Mouse (Mus musculus) thymus, adult 18-20 months (tissue): ENCODE results near the gene Adgrl2.

ENCODE experiments used
- DNase-seq, 2 experiments: peaks; one replicate each; pipeline ENCODE4 v3.0.0; 2022; ENCODE audit warnings: mixed read lengths in 2 of 2

Adgrl2 gene

DNA sequence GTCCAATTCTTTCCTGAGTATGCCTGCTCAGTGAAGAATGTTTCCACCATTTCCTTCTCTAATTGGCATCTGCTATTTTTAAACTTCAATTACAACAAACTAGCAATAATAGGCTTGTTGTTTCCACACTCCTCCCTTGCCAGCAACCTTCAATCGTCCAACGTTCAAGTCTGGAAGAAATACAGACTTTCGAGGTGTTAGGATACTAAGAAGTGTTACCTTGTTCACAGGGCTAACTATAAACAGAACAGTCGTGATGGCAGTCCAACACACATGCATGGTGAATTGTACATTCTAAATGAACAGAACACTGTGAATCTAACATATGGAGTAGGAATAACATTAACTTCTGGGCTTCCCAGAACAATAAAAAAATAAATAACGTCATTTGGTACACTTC, 117.8 kb downstream of the Adgrl2 start:
- DNase-seq: no peak

DNA sequence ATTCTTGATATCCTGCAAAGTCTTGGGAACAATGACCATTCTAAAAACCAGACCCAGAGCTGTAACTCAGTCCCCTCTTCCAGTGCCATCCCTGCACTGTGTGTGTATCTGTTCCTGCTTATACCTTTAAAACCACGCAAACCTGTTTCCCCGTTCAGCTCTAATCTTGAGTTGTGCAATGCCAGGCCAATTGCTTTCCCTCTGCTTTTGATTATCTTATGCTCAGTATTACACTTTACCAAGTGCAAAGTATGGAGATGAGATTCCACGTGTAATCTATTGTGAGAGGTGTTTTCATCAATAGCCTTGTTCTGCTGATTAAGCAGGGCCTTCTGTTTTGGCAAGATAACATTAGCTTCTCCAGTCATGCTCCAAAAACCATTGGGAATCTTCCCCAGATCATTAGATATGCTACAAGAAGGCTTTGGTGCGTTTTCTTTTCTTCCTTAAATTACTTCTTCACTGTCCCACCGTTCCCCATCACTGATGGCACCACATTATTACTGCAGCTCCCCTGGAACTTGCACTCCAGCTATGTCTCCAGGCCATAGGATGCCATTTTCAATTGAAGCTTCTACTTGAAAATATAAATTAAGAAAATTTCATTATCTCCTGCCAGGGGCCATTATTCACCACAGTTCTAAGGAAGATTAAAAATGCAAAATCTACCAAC, 118.4 kb downstream of the Adgrl2 start:
- DNase-seq: no peak

DNA sequence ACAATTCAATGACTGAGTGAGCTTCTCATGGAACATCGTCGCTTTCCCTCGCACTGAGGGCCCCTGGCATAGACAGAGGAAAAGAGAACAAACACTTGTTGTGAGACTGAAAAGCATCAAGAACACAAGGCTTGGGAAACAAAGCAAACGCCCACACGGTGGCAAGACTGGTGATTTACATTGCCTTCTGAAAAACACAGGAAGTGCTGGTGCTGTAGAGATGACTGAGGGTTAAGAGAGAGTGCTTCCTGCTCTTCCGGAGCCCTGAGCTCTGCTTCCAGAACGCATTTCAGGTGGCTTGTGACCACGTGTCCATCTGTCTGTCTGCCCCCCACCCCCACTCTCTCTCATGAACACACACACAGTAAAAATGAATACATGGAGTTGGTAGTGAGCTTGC, 122.7 kb downstream of the Adgrl2 start:
- no peak for DNase-seq

DNA sequence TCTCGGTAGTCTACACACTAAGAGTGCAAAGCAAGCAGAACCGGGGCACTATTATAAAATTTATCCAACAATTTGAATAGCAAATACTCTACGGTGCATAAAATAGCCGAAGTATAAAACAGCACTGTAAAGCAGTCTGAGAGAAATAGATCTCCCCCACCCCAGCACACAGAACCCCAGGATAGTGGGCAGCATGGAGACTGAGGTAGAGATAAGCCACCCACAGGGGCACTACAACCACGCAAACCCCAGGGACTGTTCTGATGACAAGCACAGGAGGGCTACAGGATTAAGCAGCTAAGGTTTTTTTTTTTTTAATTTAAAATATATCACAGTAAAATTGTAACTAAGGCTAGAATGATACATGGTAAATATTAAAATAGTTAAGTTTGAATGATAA, 123.7 kb downstream of the Adgrl2 start:
- DNase-seq: no peak

DNA sequence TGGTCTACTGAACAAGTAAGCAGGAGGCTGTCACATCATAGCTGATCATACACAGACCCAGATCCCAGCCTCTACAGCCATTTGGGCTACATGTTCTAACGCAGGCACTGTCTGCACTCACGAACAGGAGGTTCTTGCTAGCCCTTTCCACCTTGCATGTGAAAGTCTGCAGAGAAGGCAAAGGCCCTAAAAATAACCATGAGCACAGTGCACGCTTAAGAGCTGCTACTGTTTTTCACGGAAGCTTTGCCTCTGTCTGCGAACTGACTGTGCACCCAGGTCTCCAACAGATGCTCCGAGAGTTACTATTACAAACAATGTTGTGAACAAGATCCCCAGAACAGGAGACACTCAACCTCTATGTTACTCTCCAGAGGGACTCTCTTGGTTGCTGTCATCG, 124.3 kb downstream of the Adgrl2 start:
- DNase-seq: no peak

DNA sequence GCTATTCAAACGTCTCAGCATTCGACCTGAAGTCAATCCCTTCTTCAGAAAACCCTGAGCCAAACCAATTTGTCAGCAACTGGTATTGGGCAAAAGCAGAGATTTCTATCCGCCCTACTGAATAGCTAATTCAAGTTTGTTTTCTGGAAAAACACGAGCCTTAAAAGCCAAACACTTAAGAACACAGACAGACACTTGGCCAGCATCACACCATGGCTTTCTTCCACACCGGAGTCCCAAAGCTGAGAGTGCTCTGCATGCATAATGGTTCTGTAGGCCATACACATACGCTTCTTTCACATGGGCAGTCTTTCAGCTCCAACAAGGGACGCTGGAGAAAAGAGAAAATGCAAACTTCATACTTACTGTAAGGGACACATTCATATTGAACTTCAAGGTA, 125.1 kb downstream of the Adgrl2 start:
- no peak for DNase-seq

DNA sequence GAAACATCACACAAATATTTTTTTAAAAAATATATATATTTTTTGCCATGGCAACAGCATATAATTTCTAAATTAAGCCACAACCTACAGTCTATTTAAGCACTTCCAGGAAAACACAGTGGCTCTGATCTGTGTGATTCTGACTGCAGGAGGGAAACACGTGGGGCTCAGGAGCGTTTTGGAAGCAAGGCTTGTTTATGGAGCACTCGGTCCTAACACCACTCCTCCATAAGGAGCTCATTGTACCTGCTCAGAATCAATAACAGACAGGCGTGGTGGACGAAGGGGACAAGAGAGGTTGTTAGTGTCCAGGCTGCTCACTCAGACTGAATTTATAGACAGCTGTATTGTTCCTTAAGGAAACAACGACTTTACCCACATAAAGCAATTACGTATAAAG, 128.5 kb downstream of the Adgrl2 start:
- no peak for DNase-seq

DNA sequence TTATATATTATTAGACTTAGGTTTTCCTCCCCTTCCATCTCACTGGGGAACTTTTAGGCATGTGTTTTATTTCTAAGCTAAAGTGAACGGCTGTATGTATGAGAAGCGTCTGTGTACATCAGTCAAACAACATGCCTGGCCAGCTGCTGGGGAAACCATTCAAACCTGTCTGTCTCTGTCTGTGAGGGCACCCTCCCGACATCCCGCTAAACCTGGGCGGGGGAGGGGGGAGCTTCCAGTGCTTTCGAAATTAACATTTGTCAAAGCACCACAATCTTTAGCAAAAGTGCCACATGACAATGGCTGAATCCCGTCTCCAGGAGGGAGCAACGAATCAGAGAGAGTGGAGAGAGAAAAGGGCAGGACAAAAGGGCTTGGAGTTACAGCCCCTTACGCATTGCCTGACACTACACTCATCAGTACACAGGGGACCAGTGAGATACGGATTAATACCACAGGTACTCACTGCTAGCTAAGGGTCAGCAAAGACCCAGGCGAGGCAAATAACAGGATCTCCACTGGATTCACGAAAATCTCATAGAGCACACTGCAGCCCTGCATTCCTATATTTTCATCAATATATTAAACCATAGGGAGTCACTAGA, 135.9 kb downstream of the Adgrl2 start:
- DNase-seq: no peak

DNA sequence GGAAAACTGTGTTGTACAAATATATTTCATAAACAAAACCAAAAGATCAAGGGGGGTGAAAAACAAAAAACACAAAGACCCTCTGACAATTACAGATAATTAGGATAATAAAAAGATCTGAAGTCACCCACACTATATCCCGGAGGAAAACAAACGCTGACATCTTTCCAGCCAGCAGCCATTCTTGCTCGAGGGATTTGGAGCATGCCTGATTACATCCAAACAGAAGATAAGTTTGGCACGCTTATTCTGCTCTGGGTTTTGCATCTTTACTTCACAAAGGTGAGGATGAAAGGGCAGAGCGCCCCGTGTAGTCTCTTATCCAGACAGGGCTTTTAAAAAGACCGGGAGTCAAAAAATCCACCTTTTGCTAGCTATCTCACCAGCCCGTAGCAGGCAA, 137.0 kb downstream of the Adgrl2 start:
- no peak for DNase-seq

DNA sequence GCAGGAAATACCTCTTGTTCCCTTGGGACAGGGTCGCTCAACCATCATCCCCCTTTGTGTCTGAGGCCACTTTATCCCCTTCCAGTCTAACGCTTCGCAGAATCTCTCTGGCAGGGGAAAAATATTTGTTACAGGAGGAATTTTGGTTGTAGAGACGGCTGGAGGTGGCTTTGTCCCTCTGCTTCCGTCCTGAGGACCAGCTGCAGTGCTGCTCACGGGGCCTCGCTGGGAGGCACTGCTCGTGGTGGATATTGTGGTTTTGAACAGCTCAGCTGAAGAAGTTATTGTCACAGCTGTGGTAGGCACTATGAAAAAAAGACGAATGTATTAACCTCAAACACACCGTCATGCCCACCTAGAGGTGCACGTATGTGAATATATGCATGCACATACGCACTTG, 137.8 kb downstream of the Adgrl2 start:
- peak; percentile 18 to 34 for DNase-seq

DNA sequence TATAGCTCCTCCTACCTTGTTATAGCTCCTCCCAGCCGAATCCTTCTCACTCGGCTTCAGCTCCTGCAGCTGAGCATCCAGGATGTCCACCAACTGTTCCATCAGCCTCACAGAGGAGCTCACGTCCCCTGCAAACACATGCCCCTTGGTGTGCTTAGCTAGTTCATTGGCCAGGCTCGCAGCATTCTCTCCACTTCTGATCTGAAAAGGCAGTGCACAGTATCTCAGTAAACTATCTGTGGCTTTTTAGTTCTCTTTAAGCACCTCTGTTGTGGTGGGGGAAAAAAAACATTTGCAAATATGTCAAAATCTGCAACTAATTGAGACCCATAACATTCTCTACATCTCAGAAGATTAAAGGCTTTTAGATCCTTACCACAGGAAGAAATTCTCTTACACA, 139.5 kb downstream of the Adgrl2 start:
- DNase-seq: peak in 1 of 2 experiments; percentile 10

DNA sequence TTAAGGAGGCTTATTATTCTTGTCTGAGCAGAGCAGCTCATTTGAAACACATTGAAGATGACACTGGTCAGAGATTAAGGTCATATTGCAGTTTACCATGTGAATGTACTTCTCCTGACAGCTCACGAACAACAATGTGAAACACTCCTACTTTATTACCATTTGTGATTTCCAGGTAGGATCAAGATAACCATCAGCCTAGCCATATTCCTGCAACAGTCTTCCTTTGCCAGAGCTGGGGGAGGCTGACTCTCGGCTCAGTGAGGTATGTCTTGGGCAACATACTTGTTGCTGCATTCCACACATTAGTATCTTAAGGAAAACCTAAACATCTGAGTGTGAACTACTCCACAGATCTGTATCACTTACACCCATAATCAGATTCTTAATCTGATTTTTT, 142.0 kb downstream of the Adgrl2 start:
- no peak for DNase-seq

DNA sequence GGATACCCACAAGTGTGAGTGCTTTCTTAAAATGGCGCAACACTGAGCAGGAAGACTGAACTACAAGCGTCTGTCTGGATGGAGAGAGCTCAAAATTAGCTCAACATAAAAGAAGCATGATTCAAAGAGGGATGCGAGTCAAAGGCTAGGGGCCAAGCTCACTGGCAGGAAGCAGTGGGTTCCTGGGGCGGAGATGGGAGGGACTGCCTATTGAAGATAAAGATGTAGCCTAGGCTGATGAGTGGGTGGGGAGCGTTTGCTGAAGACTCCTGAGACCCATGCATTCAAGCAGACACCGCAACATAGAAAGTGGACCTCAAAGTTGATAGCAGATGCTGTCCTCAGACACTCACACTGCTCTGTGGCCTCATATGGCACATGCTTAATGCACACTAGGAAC, 146.2 kb downstream of the Adgrl2 start:
- DNase-seq: no peak

DNA sequence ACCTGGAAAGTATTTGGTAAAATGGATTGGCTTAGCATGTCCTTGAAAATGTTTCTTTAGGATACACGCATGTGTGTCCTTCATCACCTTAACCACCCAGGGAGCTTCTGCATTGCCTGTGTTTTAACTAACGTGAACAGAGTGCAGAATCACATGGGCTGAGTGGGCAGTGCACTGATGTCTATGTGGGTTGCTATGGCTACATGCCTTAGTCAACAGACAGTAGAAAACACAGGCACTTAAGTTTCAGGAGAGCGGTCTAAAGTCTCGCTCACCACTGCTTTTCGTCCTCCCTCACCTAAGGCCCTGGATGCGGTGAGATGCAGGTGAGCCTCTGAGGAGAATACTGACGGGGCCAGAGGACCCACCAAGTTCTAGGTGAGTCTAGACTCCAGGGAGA, 147.8 kb downstream of the Adgrl2 start:
- DNase-seq: no peak

DNA sequence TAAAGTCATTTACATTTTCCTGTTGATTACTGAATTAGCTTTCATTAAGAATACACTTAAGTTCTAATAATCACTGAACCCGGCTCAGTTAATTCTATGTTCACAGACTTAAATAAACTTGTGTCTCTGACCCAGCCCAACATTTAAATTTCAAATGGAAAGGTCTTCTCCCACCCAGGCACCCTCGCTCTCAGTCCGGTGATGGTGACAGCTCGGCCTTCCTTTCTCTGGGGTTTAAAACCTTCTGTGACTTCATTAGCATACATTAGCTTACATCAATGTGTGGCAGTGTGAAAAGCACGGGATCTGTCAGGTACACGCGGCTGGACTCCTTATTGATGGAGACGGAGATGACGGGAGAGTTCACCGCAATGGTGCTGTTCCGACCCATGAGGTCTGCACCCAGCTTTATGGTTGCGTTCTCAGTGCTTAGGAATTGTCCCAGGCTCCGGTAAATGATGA, 151.5 kb downstream of the Adgrl2 start:
- no peak for DNase-seq

DNA sequence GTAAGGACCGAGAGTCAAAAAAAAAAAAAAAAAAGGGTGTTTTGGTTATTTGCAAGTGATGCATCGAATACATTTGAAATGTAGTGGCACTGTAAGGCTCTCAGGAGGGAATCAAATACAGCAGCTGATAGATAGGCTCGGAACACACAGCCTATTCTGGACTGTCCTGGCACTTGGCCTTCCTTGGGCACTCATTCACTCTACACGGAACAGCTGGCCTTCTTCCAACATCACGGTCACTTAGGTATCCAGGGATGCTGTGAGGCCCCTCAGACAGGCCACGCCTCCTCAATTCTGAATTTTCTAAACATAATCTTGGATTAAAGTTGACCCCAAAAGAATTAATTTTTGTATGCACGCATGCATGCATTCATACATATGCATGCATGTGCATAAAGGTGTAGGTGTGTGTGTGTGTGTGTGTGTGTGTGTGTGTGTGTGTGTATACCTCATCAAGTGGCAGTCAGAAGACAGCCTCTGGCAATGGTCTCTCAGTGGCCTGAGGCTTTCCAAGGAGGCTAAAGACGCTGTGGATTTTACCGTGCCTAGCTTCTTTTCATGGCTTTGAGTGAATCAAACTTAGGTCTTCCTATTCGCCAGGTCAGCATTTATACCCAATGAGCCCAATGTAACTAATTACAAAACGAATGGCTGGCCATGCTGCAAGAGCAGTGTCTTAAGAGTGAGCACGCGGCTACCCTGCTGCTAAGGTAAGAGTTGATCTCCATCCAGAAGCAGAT, 152.1 kb downstream of the Adgrl2 start:
- no peak for DNase-seq

DNA sequence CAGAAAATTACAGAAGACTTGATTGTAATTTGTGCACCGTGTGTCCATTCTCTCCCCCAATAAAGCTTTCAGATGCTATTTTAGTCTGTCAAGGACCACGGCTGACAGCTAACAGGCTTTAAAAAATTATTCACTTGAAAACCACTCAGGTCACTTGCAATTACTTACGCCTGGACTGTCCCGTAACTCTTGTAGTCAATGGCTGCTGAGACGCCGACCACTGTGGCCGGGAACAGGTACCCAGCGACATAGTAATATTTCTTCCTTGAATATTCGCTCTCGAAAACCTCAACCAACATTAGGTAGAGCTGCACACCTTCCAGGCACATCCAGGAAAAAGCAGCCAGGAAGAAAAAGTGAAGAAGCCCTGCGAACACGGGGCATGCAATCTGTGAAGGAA, 155.2 kb downstream of the Adgrl2 start:
- DNase-seq: no peak

DNA sequence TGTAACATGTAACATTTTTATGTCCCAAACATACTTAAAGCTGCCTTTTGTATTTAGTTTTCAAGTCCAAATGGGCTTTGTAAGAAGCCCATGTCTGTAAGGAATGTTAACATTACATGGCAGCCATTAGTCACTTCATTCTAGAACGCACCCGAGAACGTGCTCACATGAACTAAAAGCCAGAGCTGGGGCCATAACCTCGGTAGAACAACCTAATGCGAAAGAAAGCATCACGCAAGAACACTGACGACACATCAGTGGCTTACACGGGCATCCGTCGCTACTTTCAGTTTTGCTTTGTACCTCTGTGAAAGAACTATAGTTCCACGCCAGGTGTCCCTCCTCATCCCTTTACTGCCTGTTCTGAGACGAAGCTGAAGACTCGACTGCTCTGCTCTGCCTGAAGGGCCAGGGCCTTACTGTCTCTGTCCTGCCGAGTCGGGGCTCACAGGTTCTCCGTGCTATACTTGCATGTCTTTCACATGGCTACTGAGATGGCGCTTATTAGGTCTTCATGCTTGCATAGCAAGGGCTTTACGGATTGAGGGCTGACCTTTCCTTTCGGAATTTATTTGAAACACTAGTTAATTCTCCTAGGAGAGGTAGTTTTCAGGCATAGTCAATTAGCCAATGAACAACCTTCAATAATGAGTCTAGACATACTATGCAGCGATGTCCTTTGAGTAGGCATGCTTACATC, 157.1 kb downstream of the Adgrl2 start:
- no peak for DNase-seq

DNA sequence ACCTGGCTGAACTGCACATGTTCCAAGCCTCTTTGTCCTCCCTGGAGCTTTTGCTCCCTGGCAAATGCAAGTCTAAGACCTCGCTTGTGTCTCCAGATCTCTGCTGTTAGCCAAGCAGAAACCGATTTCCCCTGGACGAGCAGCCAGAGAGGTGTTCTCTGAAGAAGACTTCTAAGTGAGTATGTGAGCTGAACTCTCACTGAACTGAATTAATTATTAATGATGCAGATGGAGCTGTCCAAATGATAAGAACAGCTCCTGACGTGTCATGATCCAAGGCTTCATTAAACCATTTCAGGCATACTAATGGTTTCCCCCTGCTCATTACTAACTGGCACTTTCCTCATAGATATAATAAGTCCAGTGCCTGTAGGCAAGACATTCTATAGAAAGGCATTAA, 158.4 kb downstream of the Adgrl2 start:
- no peak for DNase-seq

DNA sequence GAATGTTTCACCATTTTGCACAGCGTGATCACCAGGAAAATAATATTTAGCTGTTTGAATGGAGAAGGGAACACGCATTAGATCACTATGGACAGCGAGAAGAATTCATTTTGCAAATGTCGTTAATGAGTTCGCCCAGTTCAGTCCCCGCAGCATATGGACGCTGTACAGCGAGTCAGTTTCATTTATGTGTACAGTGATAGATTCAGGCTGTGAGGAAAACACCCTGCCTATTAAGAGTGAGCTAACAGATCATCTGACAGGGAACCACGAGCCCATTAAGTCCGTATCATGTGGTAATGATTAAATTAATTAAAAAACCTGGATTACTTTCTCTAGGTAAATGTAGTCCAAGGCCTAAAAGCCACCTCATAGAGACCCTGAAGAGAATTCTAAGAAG, 161.8 kb downstream of the Adgrl2 start:
- no peak for DNase-seq

DNA sequence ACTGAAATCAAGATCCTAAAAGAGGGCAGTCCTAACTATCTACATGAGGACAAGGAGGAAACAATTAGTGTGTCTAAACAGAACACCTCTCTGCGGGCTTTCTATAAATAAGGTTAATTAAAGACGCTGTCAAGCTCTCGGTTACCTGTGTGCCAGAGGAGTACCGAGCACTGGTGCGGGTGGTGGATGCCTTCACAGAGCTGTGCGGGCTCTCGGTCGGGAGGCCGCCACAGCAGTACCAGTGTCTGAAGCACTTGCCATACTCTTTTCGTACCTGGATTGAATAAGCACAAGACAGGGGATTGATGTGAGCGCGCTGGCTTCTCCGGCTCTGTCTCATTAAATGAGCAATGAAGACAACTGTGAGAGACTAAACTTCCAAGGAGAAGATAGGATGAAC, 166.8 kb downstream of the Adgrl2 start:
- no peak for DNase-seq

DNA sequence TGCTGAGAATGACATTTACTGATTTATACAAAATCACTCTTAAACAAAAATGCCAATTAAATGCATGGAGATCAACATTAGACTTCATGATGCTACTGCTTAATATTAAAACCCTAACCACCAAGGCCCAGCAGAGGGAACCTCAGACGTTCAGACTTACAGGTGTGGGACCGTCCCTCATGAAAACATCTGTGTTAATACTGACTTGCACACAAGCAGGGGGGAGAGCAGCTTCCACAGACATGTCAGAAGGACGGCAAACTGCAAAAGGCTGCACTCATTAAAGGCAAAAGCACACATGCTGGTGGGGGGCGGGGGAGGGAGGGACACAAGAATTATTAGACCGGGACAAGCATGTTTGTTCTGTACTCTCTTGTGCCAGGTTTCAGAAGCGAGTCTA, 168.7 kb downstream of the Adgrl2 start:
- no peak for DNase-seq

DNA sequence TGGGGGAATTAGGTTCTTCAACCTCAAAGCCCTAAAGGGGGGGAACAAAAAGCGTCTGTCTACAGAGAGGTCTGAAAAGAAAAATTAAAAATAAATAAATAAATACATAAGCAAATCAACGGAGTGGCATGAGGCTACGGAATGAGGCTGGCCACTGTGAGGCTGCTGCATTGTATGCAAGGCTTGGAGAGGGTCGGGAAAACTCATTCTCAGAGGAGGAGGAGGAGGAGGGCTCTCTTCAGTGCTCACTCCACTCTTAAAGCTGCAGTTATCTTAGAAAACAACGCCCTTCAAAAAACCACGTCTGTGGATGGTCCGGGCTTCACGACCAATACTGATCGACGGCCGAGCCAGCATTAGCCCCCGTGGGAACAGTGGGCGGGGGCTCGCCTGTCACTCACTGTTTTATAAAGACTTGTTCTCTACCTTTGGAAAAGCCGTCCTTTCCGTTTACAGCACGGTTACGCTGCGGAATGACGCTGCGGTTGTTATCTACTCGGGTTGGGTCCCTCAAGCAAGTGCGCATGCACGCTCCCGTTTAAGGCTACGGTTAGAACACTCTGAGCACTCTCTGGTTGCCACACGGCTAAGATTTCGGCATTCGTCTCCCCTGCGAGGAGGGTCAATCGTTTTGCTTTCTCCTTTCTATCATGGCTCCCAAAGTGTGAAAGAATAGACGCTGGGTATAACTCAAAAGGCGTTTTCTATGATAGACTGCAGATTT, 170.9 kb downstream of the Adgrl2 start:
- no peak for DNase-seq
